Mouse (Mus musculus) right cerebral cortex, postnatal 36 days (tissue): ENCODE measurements at regions not wholly inside any gene's neighbourhood (a gene's known extent, or its start where the extent isn't known, plus 50 kb on each side); places are given as distances from the start of the nearest gene placed in this dataset.
"Not testable (repeated sequence)": the region's sequence is repeated elsewhere in the genome, so short reads cannot be mapped to it uniquely, and the experiment has no call there.

ENCODE experiments used
- DNase-seq, 2 experiments: peaks; one replicate each; pipeline ENCODE4 v3.0.0; 2022; ENCODE audit warnings: low spot score in 2 of 2, mixed read lengths in 1 of 2

DNA sequence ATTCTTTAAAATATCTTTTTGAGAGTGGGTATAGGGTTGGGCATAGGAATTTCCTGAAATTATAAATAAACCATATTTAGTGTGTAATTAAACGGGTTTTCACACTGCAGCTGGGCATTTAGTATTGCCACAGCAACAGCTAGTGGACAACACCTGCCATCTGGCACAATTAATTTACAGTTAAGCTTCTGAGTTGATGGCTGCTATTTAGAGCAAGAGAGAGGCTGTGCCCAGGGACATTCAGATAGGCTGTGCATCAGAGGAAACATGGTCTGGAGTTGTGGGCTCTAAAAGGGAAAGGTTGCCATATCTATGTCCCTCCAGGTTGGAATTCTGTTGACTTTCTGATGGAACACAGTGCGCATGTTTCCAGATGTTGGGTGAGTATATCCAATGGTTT is 227.1 kb downstream of the Pth2r start:
- DNase-seq: no peak

DNA sequence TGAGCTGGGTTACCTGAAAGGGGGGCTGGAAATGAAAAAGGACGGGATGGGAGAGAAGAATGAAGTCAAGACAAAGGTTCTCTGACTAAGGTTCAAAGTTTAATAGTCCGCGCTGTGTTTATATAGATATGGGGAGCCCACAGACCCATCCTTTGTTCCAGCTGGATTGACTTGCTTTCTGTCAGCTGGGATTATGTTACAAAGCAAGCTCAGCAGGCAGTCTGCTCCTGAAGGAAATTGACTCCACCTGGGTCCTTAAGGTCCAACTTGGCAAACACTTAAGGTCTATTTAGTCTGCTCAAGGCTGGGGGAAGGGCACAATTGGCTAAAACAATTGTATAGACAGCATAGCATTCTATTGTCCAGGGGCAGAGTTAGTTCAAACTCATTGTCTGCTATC is 253.8 kb downstream of the Pth2r start:
- DNase-seq: no peak

DNA sequence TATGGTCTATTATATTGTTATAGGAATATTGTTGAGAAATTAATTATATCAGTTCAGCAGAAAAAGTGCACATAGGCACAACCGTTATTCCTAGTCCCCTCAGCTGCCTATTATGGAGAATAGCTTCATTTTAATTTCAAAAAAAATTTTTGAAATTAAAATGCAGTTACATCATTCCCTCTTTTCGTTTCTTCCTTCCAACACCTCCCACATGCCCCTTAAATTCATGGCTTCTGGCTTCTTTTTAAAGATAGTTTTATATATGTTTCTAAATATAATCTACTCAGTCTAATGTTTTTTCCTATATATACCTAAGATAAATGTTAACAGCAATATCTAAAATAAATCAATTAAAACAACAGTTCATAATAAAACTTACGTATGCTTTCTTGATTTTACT is 256.7 kb downstream of the Pth2r start:
- no peak for DNase-seq

DNA sequence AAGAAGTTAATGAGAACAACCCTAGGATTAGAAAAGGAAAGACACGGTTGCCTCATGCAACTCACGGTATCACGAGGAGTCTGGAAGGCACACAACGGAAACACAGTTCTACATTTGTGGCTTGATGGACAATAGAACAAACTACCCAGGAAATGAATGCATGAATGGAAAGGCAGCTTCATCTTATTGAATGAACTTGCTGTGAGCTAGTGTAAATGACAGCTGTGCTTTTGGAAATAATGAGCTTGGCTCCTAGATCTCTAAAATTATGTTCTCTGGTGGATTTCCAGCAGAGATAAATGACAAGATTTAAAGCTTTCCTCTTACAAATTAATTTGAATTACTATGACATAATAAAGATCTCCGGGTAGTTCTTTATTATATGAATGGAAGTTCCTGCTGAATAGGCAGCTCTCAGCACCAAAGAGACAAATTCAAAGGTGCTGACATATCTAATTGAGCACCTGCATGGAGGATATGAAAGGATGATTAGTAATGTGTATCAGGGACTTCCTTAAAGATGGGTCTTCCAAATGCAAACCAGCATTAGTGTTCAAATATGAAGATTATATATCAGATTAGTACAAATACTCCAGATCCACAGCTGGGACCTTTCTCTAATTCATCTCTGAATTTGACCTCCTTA is 262.5 kb downstream of the Pth2r start:
- no peak for DNase-seq

DNA sequence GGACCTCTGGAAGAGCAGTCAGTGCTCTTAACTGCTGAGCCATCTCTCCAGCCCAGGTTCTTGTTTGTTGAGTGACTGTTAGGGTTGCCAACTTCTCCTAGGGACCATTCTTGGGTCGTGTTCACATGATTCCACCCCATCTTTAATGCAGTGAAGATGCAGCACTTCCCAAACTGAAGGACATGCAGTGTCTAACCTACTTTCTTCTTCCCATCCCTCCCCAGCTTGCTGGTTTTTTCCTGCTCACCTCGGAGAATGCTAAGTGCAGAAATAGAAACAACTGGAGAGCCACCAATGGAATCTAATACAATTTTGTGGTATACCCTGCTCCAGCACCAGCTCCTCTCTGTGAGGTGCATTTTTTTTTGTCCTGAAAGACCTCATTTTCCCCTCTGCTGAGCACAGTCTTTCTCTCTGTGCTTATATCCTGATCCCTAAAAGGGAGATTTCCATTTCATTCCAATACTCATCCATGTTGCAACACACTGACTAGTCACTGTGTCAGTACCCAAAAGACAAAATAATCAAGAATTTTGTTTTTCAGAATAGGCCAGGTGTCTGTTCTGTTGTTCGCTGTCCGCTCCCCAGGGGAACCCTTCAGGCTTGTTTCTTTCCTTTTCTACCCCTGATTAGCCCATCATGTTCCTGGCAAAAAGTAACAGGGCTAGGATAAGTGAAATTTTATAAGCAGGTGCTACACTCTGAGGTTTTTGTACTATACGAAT is 263.6 kb downstream of the Pth2r start:
- no peak for DNase-seq

DNA sequence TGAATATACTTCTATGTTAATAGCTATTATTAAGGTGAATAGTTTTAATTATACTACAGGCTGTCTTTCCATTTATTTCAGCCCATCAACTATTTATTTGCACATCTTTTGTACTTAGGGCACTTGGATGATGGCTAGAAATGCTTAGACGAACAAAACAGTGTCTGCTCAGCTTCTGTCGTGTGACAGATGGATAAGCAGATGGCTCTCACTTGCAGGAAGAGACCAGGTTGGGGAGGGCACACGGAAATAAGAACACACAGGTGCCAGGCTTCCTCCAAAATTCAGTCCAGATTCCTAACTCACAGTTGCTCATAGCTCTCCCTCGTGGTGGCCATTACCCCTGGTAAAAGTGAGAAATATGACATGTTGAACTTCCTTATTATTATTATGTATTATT is 267.0 kb downstream of the Pth2r start:
- DNase-seq: peak in 1 of 2 experiments; percentile 16

DNA sequence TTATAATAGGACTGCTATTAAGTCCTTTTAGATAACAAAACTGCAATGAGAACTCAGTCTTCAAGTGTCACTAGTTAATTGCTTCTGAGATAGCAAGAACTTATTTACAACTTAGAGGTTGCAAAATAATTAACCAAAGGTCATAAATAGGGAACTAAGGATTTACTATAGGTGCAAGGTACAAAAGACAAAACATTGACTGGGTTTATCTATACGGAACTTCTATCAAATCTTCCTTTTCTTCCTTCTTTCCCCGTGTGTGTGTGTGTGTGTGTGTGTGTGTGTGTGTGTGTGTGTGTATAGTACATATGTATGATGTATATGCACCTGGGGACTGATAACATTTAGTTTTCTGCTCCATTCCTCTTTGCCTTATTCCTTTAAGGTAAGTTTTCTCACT is 305.5 kb downstream of the Pth2r start:
- no peak for DNase-seq

DNA sequence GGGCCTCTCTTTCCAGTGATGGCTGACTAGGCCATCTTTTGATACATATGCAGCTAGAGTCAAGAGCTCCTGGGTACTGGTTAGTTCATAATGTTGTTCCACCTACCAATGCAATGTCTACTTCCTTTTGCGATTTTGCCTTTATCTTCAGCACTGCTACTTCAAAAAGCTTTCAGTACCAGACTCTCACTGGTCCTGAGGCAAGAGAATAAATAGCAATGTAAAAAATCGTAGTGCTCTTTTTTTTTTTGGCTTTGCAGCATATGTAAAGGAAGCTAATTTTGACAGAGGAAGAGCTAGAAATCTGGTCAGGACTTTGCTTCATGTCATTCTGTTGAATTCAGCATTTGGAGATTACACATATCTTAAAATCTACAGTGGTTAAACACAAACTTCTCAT is 291.0 kb upstream of the Crygf start:
- DNase-seq: no peak

DNA sequence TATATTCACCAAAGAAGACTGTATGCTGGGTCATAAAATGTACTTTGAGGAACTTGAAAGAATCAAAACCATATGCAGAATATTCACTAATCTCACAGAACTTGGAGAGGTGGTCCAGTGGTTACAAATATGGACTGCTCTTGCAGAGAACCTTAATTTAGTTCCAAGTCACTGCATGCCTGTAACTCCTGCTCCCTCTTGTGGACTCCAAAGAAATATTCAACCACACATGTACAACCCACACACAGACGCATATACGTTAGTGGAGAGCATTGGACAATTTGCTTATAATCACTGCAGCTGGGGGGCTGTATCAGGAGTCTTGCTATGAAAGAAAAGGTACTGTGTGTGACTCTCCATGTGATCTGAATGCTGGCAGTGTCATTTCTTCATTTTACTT is 271.9 kb upstream of the Crygf start:
- DNase-seq: no peak

DNA sequence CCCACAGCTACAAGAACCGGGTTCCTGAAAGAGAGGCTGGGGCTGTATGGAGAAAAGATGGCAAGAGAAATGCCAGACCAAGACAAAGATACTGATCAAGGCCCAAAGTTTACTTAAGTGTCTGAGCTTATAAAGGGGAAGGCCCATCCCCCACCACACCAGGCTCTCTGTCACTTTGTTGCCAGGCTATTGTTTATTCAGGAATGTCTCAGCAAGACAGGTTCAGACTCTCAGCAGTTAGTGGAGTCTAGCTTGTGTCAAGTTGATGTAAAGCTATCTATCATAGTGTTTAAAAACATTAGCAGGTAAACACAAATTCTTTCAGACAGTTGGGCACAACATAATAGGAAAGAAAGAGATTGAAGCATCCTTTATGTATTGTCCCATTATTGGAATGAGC is 244.4 kb upstream of the Crygf start:
- DNase-seq: no peak

DNA sequence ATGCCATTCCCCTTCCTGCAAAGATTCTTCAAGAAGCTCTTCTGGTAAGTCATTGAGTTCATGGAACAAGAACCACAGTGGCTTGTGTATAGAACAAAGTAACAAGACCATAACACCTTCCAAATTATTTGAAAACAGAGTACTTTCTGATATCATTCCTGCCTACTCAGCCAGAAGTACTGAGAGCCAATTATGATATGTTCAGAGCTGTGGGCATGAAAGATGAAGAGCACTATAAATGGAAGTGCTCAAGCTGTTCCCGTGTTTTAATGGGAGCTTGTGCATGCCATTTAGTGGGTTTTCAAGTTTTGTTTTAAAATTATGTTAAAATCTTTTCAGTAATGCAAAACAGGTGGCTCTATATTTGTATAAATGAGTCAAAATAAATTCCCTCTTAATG is 239.0 kb upstream of the Crygf start:
- DNase-seq: no peak

DNA sequence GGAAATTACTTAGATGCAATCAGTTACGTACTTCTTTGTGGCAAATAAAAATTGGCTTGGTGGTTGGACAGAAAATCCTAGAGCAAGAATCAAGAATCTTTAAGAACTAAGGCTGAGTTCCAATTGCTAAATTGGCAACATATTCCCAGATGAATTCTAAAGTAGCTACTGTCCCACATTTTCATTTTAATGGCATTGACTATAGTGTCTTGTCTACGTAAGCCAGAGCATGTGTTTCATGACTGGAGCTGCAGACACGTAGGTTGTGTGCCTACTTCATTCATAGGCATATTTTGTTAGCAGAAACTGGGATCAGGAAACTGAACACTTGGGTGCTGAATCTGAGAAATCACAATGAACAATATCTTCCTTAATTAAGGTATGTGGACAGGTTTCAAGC is 196.1 kb upstream of the Crygf start:
- DNase-seq: peak in 1 of 2 experiments; percentile 15

DNA sequence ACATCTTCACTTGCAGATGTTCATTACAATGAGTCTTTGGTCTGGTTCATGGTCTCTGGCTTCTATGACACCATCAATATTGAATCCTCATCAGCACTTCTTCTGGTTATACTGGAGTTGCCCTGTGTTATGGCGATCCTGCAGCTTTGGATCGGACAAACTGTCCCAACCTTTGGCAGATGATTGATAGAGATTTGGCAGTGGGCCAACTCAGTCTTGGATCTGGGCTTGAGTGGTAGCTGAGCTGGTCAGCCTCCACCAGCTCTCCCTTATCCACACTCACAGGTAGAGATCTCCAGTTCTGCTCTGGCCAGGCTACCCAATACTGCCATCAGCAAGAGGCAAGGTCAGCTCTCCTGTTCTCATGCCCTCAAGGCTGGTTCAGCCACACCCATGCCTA is 168.4 kb upstream of the Crygf start:
- no peak for DNase-seq

DNA sequence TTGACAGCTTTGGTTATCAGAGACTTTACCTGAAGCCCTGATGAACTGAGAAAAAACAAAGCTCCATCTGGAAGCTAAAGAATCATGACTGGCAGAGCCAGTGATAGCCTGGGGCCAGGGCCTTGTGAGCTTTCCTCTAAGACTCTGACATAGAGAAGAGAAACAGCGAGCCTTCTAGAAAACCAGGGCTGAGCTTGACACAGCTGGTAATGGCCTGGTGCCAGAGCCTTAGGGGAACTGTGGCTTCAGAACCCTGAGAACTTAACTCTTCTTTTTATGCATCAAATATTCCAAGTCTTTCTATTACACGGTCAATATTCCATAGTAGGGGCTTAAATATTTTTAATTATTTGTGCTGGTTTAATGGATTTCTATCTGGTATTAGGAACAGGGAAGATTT is 165.2 kb upstream of the Crygf start:
- DNase-seq: no peak

DNA sequence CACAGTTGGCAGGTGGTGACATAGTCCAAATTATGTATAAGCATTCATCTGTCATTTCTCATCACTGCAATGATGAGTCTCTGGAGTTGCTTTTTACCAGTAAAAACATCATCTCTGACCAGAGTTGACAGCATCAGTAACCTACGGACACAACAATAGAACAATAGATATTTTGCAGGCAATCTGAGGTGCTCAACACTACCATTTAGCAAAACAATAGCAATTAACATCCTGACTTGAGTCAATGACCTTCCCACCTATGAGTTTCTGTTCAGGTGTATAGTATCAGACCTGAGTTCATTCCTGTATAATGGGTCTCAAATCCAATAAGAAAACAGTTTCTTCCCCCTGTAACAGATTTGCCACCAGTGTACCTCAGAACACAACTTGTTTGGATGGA is 126.1 kb upstream of the Crygf start:
- no peak for DNase-seq

DNA sequence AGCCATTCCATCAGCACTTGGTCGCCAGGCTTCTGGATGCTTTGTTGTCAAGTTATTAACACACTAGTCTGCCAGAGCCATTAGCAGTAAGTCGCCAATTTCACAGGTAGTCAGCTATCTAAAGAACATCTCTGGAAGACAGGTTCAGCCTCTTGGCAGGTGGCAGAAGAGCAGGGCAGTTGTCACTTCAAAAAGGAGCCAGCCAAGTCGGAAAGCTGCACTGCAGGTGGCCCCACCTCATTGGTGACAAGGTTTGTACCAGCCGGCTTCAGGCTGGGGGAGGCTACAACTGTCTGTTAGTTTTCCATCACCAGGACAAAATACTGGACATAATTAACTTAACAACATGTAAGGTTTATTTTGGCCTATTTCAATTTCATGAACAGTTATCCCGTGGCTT is 105.5 kb upstream of the Crygf start:
- no peak for DNase-seq

DNA sequence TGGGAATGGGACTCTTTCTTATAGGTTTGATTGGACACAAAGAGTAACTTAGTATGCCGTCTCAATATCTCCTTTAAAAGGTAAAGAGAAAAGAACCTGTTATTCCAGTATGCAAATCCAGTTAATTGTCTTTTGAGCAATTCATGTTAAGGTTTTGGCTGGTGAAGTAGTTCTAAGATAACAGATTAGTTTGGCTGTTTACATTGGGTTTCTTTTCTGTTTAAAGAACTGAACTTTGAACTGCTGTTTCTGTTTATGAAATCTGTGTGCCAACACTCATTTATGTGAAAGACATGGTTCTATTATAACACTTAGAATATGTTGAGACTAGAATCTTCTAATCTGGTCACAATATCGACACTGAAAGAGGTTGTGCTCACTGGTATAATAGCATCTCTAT is 85.2 kb upstream of the Crygf start:
- no peak for DNase-seq

DNA sequence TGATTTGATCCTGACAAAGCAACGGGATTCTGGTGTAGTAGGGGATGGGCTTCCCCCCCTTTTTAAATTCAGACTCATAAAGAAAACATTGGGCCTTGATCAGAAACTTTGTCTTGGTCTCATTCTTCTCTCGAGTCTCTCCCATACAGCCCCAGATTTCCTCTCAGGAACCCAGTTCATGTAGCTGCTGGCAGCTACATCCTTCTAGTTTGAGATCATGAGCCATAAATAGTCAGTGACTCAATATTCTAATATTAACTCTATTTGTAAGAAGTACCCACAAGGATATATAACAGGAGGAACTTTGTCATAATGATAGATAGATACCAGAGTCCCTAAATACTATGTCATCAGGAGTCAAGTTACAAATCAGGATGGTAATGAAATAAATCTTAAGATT is 79.3 kb upstream of the Crygf start:
- DNase-seq: no peak

DNA sequence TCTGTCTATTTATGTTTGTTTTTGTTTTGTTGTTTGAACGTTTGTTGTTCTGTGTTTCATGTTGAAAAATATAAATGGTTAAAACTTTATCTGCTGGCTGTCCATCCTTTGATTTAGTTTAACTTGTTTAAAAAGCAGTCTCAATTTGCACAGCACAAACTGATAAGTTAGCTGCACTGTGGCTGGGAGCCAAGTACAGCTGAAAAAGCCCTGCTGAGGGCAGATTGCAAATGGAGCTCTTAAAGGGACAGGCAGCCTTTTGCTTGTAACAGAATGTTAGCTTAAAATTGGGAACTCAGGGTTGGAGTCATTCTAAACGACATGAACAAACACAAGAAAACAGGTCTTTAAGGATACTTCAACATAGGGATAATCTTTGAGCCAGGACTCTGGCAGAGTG is 52.6 kb upstream of the Crygf start:
- DNase-seq: not testable (repeated sequence)
